Mouse (Mus musculus): Measurements from ENCODE around the gene Ccdc158. TPM values are rescaled to one million over a fixed set of nuclear protein-coding genes. Genes with fewer than 3 reads are reported as not detected.

Gene Ccdc158
- total RNA-seq, 2 experiments from 2014 or later = 0.47 to 0.51 TPM

DNA sequence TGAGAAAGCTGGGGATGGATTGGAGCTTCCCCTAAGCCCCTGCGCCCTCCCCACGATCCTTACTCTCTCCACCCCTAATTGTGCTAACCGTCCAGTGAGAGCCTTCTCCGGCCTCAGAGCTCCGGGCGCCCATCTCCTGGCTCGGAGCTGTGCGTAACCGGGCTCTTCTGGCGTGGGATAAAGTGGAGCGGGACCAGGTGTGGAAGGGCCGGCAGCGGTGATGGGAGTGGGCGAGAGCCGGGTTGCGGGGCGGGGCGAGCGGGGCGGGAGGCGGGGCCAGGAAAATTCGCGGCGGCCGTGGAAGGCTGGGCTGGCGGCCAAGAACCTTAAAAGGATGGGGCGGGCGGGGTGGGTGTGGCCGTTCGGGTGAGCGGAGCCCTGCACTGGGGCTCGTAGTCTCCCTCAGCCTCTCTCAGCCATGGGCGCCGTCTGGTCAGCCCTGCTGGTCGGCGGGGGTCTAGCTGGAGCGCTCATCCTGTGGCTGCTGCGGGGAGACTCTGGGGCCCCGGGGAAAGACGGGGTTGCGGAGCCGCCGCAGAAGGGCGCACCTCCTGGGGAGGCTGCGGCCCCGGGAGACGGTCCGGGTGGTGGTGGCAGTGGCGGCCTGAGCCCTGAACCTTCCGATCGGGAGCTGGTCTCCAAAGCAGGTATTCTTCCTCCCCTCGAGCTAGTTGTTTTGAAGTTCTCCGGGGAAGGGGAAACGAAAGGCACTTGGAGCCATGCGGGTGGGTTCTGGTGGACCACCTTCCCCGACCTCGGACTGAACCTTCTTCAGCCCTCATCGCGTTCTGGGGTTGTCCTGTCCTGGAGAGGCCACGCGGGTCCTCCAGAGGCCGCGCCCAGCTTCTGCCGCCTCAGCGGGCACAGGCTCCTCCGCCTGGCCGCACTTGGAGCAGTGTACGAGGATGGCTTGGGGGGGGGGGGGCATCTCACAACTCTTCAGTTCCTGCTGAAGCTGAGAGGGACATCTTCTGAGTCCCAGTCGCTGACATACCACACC lies 72.1 kb downstream of the Ccdc158 start, which contains the start of gene Stbd1:
Stbd1 (plus strand) TSS at position 351 of the 1,000 bp plus-strand sequence.
- peak; percentile 25 to 39 for DNase-seq (ENCODE audit: low spot score in 2 of 2)

DNA sequence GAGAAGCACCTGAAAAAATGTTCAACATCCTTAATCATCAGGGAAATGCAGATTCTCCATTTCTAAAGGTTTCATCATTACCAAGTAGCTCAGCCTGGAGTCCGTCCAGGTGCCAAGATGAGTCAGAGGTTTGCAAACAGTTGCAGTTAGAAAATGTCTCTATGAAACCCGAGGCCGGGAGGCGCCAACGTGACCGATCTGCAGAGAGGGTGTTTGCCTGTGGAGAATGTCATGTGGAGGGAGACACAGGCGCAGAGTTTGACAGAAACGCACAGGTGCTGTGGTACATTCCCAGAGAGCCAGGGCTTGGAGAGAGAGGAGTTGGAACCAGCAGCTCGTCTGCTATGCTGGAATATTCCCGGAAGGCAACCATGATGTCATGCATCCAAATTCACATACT lies 76.0 kb downstream of the Ccdc158 start:
- DNase-seq (ENCODE audit: low spot score in 2 of 2) = peak; percentile 20 to 50

DNA sequence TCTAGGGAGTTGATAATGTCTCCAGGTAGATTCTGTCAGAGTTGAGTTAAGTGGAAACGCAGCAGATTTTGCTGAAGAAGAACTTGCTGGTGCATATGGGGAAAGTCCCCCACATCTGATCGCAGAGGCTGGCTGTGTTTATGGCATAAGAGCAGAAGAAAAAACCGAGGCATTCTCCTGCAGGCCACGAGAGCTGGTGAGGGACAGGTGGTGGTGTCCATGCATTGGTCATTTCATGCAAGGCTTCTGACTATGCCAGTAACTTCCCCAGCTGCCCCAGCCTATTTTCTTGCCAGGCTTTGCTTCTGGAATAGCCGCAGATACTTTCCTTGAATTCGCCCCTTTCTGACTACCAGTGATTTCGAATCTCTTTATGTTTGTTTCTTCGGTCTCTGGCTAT lies 78.2 kb downstream of the Ccdc158 start:
- DNase-seq (ENCODE audit: low spot score in 2 of 2) = no peak

DNA sequence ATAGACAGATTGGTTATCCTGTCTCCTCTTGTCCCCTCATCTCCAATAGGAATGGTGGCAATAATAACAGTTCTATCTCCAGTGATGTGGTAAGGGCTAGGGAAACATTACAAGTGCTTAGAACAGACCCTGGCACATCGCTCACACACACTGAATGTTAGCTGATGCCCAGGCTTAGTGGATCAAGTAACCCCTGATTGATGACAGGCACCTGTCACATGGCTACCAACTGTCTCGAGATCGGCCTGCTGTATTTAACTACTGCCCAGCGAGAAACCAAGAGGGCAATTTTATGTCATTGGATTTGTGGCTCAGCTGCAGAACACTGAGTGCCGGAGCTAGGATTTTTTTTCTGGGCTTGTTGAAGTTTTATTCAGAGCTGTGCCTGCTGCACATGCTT lies 80.0 kb downstream of the Ccdc158 start:
- DNase-seq (ENCODE audit: low spot score in 2 of 2) = no peak

DNA sequence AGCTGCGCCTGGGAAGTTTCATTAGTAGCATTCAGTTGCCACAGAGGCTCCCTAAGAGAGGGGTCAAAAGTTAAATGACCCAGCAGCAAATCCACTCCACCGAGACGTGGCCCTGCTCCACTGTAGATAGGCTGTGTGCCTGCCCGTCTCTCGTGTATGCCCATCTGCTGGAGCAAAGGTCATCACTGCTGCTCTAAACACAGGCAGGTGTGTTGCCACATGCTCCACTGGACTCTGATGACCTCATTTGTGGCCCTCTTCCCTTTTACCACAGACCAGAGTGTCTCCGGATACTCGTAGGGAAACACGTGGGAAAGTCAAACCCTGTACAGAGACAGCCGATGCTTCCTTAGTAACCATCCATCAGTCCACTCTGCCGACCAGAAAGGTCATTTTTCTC lies 89.1 kb downstream of the Ccdc158 start:
- no peak for DNase-seq (ENCODE audit: low spot score in 2 of 2)

DNA sequence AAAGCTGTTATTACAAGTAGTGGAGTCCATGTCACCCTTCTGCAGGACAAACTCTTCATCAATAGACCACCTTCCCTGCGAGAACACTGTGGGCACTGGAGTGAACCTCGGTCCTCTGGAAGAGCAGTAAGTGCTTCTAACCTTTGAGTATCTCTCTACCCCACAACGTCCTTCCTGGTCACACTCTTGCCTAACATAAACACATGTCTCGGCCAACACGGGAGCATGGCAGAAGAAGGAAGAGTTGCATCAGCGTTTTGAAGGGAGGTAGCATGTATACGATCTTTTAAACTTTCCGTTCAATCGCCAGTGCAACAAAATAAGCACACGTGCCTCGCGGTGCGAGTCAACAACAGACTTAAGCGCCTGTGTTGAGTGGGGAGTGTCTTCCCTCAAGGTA lies 95.5 kb downstream of the Ccdc158 start:
- DNase-seq (ENCODE audit: low spot score in 2 of 2) = no peak

DNA sequence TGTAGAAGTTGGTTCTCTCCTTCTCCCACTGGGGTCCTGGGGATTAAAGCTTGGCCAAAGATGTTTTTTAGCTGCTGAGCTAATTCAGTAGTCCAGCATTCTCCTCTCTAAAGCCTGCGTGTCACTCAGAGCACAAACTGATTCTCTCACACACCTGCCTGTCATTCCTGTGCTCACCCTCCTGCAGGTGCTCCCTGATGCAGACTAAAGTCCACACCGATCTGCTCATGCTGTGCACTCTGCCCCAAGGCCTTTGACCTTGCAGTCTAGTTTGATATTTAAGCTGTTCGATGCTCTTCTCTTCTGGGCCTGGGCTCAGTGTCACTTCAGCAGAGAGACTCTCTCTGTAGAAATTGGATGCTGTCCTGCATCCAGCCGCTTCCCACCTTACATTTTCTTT lies 103.8 kb downstream of the Ccdc158 start:
- DNase-seq (ENCODE audit: low spot score in 2 of 2) = no peak

DNA sequence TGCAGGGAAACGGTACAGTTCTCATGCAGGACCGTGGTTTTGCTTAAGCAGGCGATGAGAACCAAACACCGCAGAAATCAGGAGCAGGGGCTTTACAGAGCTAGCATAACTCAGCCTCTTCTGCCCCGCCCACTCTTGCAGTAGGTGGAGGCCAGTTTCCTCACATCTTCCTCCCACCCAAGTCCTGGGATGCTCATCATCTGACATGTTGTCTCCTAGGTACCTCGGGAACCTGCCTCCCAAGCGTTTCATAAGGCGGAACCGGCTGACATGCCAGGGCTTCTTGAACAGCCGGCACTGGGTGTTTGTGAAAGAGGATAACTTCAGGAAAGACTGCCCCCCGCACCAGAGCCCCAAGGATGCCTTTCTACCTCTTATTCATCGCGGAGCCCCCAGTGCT lies 113.1 kb downstream of the Ccdc158 start:
- DNase-seq (ENCODE audit: low spot score in 2 of 2) = peak; percentile 20 to 58

DNA sequence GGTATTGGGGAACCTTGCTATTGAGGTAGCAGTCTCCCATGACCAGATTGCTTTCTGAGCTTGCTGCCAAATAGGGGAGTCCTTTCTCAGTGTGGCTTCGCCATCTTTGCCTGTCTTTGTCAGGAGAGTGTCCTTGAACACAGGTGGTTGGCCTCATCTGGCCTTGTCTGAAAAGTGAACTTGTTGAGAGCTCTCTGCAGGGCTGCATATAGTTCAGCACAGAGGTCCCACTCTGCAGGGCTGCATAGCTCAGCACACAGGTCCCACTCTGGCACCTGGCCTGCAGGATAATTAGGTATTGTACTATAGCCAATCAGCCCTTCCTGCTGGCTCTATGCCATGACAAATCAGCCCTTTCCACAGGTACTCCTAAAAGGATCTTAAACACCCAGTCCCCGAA lies 114.9 kb downstream of the Ccdc158 start:
- DNase-seq (ENCODE audit: low spot score in 2 of 2) = no peak

Other genes with a start within 250 kb of the Ccdc158 start
- 10 to 100 TPM; 26.7 to 27.1 TPM for gene Nup54, start 240.1 kb downstream of the Ccdc158 start, total RNA-seq (2021)
- 10 to 100 TPM; 91.4 to 94.1 TPM for gene Scarb2, start 168.4 kb downstream of the Ccdc158 start, total RNA-seq (2021)
- gene Fam47e, start 120.2 kb downstream of the Ccdc158 start, total RNA-seq (2021) = under 1 TPM in 1 of 2 experiments, not detected in 1; 0.28 TPM
- gene Stbd1, start 72.2 kb downstream of the Ccdc158 start, total RNA-seq (2021) = 1 to 10 TPM in 1 of 2 experiments, under 1 TPM in 1; 0.73 to 1.1 TPM
- gene Shroom3, start 8.2 kb upstream of the Ccdc158 start, total RNA-seq (2021) = 1 to 10 TPM; 3.1 to 3.6 TPM

Measured in left cerebral cortex, adult 18-20 months (tissue).